Mouse (Mus musculus): ENCODE measurements around the gene Rab33a. TPM values are rescaled to one million over a fixed set of nuclear protein-coding genes. Genes with fewer than 3 reads are reported as not detected.

Rab33a gene
- 1.6 and 2.4 TPM in 2 replicates for polyA plus RNA-seq (2015; fragmentation: Nextera tagmentation; extraction: Ambion mirVana)

GRCm38 (mm10) chrX:48518808-48519548 is at the start of gene Rab33a:
TSS of gene Rab33a (plus strand) at chrX:48519285.
- H3K4me3 ChIP-seq (ENCODE audit: low read depth, low read length): peak within 1 kb of the TSS; percentile 36
- no peak for TF ChIP-seq CTCF (IDR thresholded peaks at IDR 0.05; ENCODE audit: low read depth)
- H3K9me3 ChIP-seq (ENCODE audit: control insufficient read depth): no peaks in the 10 kb centered on the region
- no peaks in the 10 kb centered on the region for H3K27me3 ChIP-seq (replicated peaks; ENCODE audit: control insufficient read depth, insufficient read depth, low read length)
- WGBS: 29% methylated on average over 33 of the region's 33 CpGs
- H3K36me3 ChIP-seq (ENCODE audit: control insufficient read depth, insufficient read depth): no peaks in the 10 kb centered on the region
- no peaks in the 10 kb centered on the region for H3K4me1 ChIP-seq (replicated peaks; ENCODE audit: control insufficient read depth, insufficient read depth, low read length)
- H3K9ac ChIP-seq (ENCODE audit: low read depth, low read length): 0 out of 2 replicates have a peak within 1 kb of the TSS, but pooled peaks have one; percentile 26
- 0 out of 2 replicates have a peak, but pooled peaks have one; percentile 6 for ATAC-seq
- H3K4me2 ChIP-seq (replicated peaks; ENCODE audit: low read depth): peak within 1 kb of the TSS; percentile 69
- no peak within 1 kb of the TSS for H3K27ac ChIP-seq (ENCODE audit: low read depth, low read length)

GRCm38 (mm10) chrX:48481095-48481494 is 38.0 kb upstream of the Rab33a start:
- ATAC-seq: no peak
- no peaks in the 10 kb centered on the region for H3K9me3 ChIP-seq (ENCODE audit: control insufficient read depth)
- no peak for TF ChIP-seq CTCF (IDR thresholded peaks at IDR 0.05; ENCODE audit: low read depth)
- H3K4me1 ChIP-seq (replicated peaks; ENCODE audit: control insufficient read depth, insufficient read depth, low read length): no peaks in the 10 kb centered on the region
- WGBS: 73% methylated on average over 4 of the region's 4 CpGs
- H3K9ac ChIP-seq (ENCODE audit: low read depth, low read length): no peak overlapping the region
- H3K27me3 ChIP-seq (replicated peaks; ENCODE audit: control insufficient read depth, insufficient read depth, low read length): no peaks in the 10 kb centered on the region
- no peak overlapping the region for H3K4me3 ChIP-seq (ENCODE audit: low read depth, low read length)
- H3K36me3 ChIP-seq (ENCODE audit: control insufficient read depth, insufficient read depth): no peaks in the 10 kb centered on the region
- no peak overlapping the region for H3K4me2 ChIP-seq (replicated peaks; ENCODE audit: low read depth)
- no peak overlapping the region for H3K27ac ChIP-seq (ENCODE audit: low read depth, low read length)

GRCm38 (mm10) chrX:48481687-48482086 is 37.4 kb upstream of the Rab33a start:
- Histone ChIP-seq H3K4me2 (replicated peaks; ENCODE audit: low read depth) (no peak overlapping the region), H3K9me3 (ENCODE audit: control insufficient read depth) (no peaks in the 10 kb centered on the region), H3K4me3 (ENCODE audit: low read depth, low read length) (no peak overlapping the region), H3K4me1 (replicated peaks; ENCODE audit: control insufficient read depth, insufficient read depth, low read length) (no peaks in the 10 kb centered on the region), H3K27ac (ENCODE audit: low read depth, low read length) (no peak overlapping the region), H3K36me3 (ENCODE audit: control insufficient read depth, insufficient read depth) (no peaks in the 10 kb centered on the region), H3K27me3 (replicated peaks; ENCODE audit: control insufficient read depth, insufficient read depth, low read length) (no peaks in the 10 kb centered on the region), H3K9ac (ENCODE audit: low read depth, low read length) (no peak overlapping the region)
- ATAC-seq: no peak
- TF ChIP-seq CTCF (IDR thresholded peaks at IDR 0.05; ENCODE audit: low read depth): no peak
- WGBS: 89% methylated on average over 7 of the region's 7 CpGs

GRCm38 (mm10) chrX:48493763-48494162 is 25.3 kb upstream of the Rab33a start:
- no peaks in the 10 kb centered on the region; the same call in 1 of the 2 replicates for H3K36me3 ChIP-seq (ENCODE audit: control insufficient read depth, insufficient read depth)
- H3K4me1 ChIP-seq (replicated peaks; ENCODE audit: control insufficient read depth, insufficient read depth, low read length): no peaks in the 10 kb centered on the region
- no peak for ATAC-seq
- H3K4me3 ChIP-seq (ENCODE audit: low read depth, low read length): no peak overlapping the region
- no peak overlapping the region for H3K27ac ChIP-seq (ENCODE audit: low read depth, low read length)
- H3K27me3 ChIP-seq (replicated peaks; ENCODE audit: control insufficient read depth, insufficient read depth, low read length): no peaks in the 10 kb centered on the region
- no peak overlapping the region for H3K4me2 ChIP-seq (replicated peaks; ENCODE audit: low read depth)
- TF ChIP-seq CTCF (IDR thresholded peaks at IDR 0.05; ENCODE audit: low read depth): no peak
- H3K9ac ChIP-seq (ENCODE audit: low read depth, low read length): no peak overlapping the region
- no peaks in the 10 kb centered on the region for H3K9me3 ChIP-seq (ENCODE audit: control insufficient read depth)
- WGBS: 90% methylated on average over 8 of the region's 8 CpGs

GRCm38 (mm10) chrX:48513166-48513807 is 5.8 kb upstream of the Rab33a start, which contains the start of gene Aifm1:
TSS of gene Aifm1 (minus strand) at chrX:48513563.
- Histone ChIP-seq H3K9ac (ENCODE audit: low read depth, low read length) (peak within 1 kb of the TSS; percentile 40), H3K4me2 (replicated peaks; ENCODE audit: low read depth) (peak within 1 kb of the TSS; percentile 61), H3K27me3 (replicated peaks; ENCODE audit: control insufficient read depth, insufficient read depth, low read length) (no peaks in the 10 kb centered on the region), H3K4me3 (ENCODE audit: low read depth, low read length) (peak within 1 kb of the TSS; percentile 52), H3K27ac (ENCODE audit: low read depth, low read length) (0 out of 2 replicates have a peak within 1 kb of the TSS, but pooled peaks have one; percentile 1), H3K36me3 (ENCODE audit: control insufficient read depth, insufficient read depth) (no peaks in the 10 kb centered on the region), H3K4me1 (replicated peaks; ENCODE audit: control insufficient read depth, insufficient read depth, low read length) (no peaks in the 10 kb centered on the region), H3K9me3 (ENCODE audit: control insufficient read depth) (no peaks in the 10 kb centered on the region)
- no peak for TF ChIP-seq CTCF (IDR thresholded peaks at IDR 0.05; ENCODE audit: low read depth)
- peak; percentile 97 for ATAC-seq
- WGBS: 24% methylated on average over 44 of the region's 45 CpGs

- Histone ChIP-seq H3K27me3 (replicated peaks; ENCODE audit: control insufficient read depth, insufficient read depth, low read length) (no peaks in the 10 kb centered on the region), H3K9ac (ENCODE audit: low read depth, low read length) (no peak overlapping the region), H3K4me1 (replicated peaks; ENCODE audit: control insufficient read depth, insufficient read depth, low read length) (no peaks in the 10 kb centered on the region), H3K9me3 (ENCODE audit: control insufficient read depth) (no peaks in the 10 kb centered on the region), H3K4me3 (ENCODE audit: low read depth, low read length) (peak overlapping the region; percentile 52), H3K4me2 (replicated peaks; ENCODE audit: low read depth) (peak overlapping the region; percentile 61), H3K27ac (ENCODE audit: low read depth, low read length) (0 out of 2 replicates have a peak overlapping the region, but pooled peaks have one; percentile 1), H3K36me3 (ENCODE audit: control insufficient read depth, insufficient read depth) (no peaks in the 10 kb centered on the region)
- ATAC-seq: no peak
- WGBS: 18% methylated on average over 13 of the region's 13 CpGs
- TF ChIP-seq CTCF (IDR thresholded peaks at IDR 0.05; ENCODE audit: low read depth): no peak
Measured at GRCm38 (mm10) chrX:48513824-48514223, 5.3 kb upstream of the Rab33a start.

All from intestine, postnatal 0 days (tissue).